Mouse (Mus musculus): ENCODE results near the gene Hlf.

GRCm38 (mm10) chr11:90292766-90293165 is 97.9 kb downstream of the Hlf start:
- TF ChIP-seq CTCF (IDR thresholded peaks at IDR 0.05; ENCODE audit: low read depth, low read length): no peak
- no peak for TF ChIP-seq EP300 (IDR thresholded peaks at IDR 0.05; ENCODE audit: insufficient read depth, low read depth, low read length)

Measured in ES-Bruce4 (cell line).